Mouse (Mus musculus): Measurements from ENCODE around the gene Olfr412.

Olfr412 gene

GRCm38 (mm10) chr11:74361769-74362168, at the start of gene Olfr412:
TSS of gene Olfr412 (plus strand) at chr11:74362069.
- DNase-seq (ENCODE audit: low spot score) = no peak

- no peak for DNase-seq (ENCODE audit: low spot score)
Measured at GRCm38 (mm10) chr11:74326044-74326443, 35.8 kb upstream of the Olfr412 start.

GRCm38 (mm10) chr11:74328781-74329180, 33.1 kb upstream of the Olfr412 start:
- no peak for DNase-seq (ENCODE audit: low spot score)

GRCm38 (mm10) chr11:74337931-74338330, 23.9 kb upstream of the Olfr412 start, which contains the start of gene Olfr410:
TSS of gene Olfr410 (minus strand) at chr11:74338031.
- no peak for DNase-seq (ENCODE audit: low spot score)

- DNase-seq (ENCODE audit: low spot score) = no peak
Measured at GRCm38 (mm10) chr11:74352550-74352949, 9.3 kb upstream of the Olfr412 start, which contains the start of gene Olfr411. TSS of gene Olfr411 (minus strand) at chr11:74352650.

GRCm38 (mm10) chr11:74371393-74372100, 9.7 kb downstream of the Olfr412 start:
- DNase-seq (ENCODE audit: low spot score) = peak; percentile 76

GRCm38 (mm10) chr11:74376847-74377246, 15.0 kb downstream of the Olfr412 start:
- peak; percentile 68 for DNase-seq (ENCODE audit: low spot score)

- DNase-seq (ENCODE audit: low spot score) = no peak
Measured at GRCm38 (mm10) chr11:74379166-74379873, 17.5 kb downstream of the Olfr412 start.

GRCm38 (mm10) chr11:74385674-74386073, 23.8 kb downstream of the Olfr412 start:
- no peak for DNase-seq (ENCODE audit: low spot score)

GRCm38 (mm10) chr11:74387203-74387602, 25.3 kb downstream of the Olfr412 start:
- DNase-seq (ENCODE audit: low spot score) = no peak

GRCm38 (mm10) chr11:74391899-74392298, 30.0 kb downstream of the Olfr412 start:
- DNase-seq (ENCODE audit: low spot score) = no peak

- no peak for DNase-seq (ENCODE audit: low spot score)
Measured at GRCm38 (mm10) chr11:74392903-74393302, 31.0 kb downstream of the Olfr412 start.

- DNase-seq (ENCODE audit: low spot score) = no peak
Measured at GRCm38 (mm10) chr11:74393489-74393888, 31.6 kb downstream of the Olfr412 start.

GRCm38 (mm10) chr11:74395583-74395982, 33.7 kb downstream of the Olfr412 start:
- DNase-seq (ENCODE audit: low spot score) = no peak

GRCm38 (mm10) chr11:74402126-74402525, 40.3 kb downstream of the Olfr412 start:
- no peak for DNase-seq (ENCODE audit: low spot score)

- no peak for DNase-seq (ENCODE audit: low spot score)
Measured at GRCm38 (mm10) chr11:74404216-74404615, 42.3 kb downstream of the Olfr412 start.

GRCm38 (mm10) chr11:74405201-74405600, 43.3 kb downstream of the Olfr412 start:
- DNase-seq (ENCODE audit: low spot score) = no peak

- peak; percentile 87 for DNase-seq (ENCODE audit: low spot score)
Measured at GRCm38 (mm10) chr11:74408587-74409446, 46.9 kb downstream of the Olfr412 start.

- DNase-seq (ENCODE audit: low spot score) = no peak
Measured at GRCm38 (mm10) chr11:74409447-74409754, 47.5 kb downstream of the Olfr412 start.

GRCm38 (mm10) chr11:74409757-74410174, 47.9 kb downstream of the Olfr412 start:
- no peak for DNase-seq (ENCODE audit: low spot score)

GRCm38 (mm10) chr11:74411943-74412342, 50.1 kb downstream of the Olfr412 start:
- no peak for DNase-seq (ENCODE audit: low spot score)

GRCm38 (mm10) chr11:74412462-74412861, 50.6 kb downstream of the Olfr412 start:
- DNase-seq (ENCODE audit: low spot score) = no peak

Measured in layer of hippocampus, adult 11-12 months (tissue).